Mouse (Mus musculus) C2C12 (cell line): ENCODE measurements at regions not wholly inside any gene's neighbourhood (a gene's known extent, or its start where the extent isn't known, plus 50 kb on each side); places are given as distances from the start of the nearest gene placed in this dataset.

Experiments used
- CEBPB ChIP-seq: IDR thresholded peaks from one replicate; pipeline ENCODE4 v1.6.1; 2011; ENCODE audit warnings: low read depth, mild to moderate bottlenecking, control low read depth, moderate library complexity
- CTCF ChIP-seq: IDR thresholded peaks from one replicate; pipeline ENCODE4 v1.5.1; 2011; ENCODE audit not compliant: control insufficient read depth, insufficient read depth, insufficient read length
- FOSL1 ChIP-seq: IDR thresholded peaks from one replicate; pipeline ENCODE4 v1.8.0; 2011; ENCODE audit warnings: mild to moderate bottlenecking, low read length; ENCODE audit not compliant: poor library complexity, insufficient read depth, severe bottlenecking
- MAX ChIP-seq: IDR thresholded peaks from one replicate; pipeline ENCODE4 v1.6.1; 2011; ENCODE audit warnings: mild to moderate bottlenecking, control low read depth
- MYOD1 ChIP-seq: IDR thresholded peaks from one replicate; pipeline ENCODE4 v1.6.1; 2011; ENCODE audit warnings: low read depth; ENCODE audit not compliant: control insufficient read depth, insufficient read length
- MYOG ChIP-seq: IDR thresholded peaks from one replicate; pipeline ENCODE4 v1.6.1; 2011; ENCODE audit not compliant: control insufficient read depth, insufficient read length; ENCODE audit errors: extremely low read depth
- USF1 ChIP-seq: IDR thresholded peaks from one replicate; pipeline ENCODE4 v1.6.1; 2011; ENCODE audit warnings: low read depth, mild to moderate bottlenecking, control low read depth, moderate library complexity

DNA sequence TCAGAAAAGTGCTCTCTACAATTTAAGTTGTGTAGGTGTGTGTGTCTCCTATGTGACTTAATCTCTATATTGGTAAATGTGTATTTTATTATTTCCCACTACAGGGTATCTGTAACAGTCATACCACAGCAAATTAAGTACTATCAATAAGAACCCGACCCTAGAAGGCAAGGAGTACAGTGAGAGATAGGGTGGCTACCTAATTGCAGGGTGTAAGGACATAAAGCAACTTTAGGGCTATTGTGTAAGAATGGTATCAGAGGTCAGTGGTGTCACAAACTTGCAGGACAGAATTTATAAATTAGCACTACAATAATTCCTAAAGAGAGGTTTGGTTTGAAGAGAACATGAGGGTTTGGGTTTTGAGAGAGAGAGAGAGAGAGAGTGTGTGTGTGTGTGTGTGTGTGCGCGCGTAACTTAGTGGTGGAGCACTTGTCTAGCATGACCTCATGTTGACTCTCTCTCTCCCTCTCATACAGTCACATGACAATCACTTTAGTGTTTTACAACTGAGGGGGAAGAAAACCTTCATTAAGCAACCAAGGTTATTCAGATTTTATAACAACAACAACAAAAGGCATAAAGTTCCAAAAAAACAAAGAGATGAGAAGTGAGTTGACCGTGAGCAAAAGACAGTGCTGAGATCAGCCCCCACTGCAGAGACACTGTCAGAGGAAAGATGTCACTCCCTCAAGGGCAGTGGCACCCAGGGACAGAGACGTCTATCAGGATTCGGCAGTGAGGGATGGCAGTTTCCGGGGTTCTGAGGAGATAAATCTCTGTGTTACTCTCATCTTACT is 50.2 kb upstream of the Atp11b start:
- TF ChIP-seq CTCF: no peak
- no peak for TF ChIP-seq MAX
- TF ChIP-seq MYOG: no peak
- TF ChIP-seq USF1: no peak
- TF ChIP-seq MYOD1: no peak
- TF ChIP-seq CEBPB: no peak
- no peak for TF ChIP-seq FOSL1
